Mouse (Mus musculus): ENCODE data around the gene Zfyve21. TPM values are rescaled to one million over a fixed set of nuclear protein-coding genes. Genes with fewer than 3 reads are reported as not detected.

The Zfyve21 gene
- total RNA-seq, 2 experiments from 2014 or later, result 21.5 to 22.0 TPM

- no peak for DNase-seq (ENCODE audit: low spot score in 2 of 2)
Measured at GRCm38 (mm10) chr12:111798493-111798892, 15.5 kb upstream of the Zfyve21 start.

- no peak for DNase-seq (ENCODE audit: low spot score in 2 of 2)
Measured at GRCm38 (mm10) chr12:111800459-111801183, 13.3 kb upstream of the Zfyve21 start.

- DNase-seq (ENCODE audit: low spot score in 2 of 2), result no peak
Measured at GRCm38 (mm10) chr12:111803538-111803937, 10.4 kb upstream of the Zfyve21 start.

GRCm38 (mm10) chr12:111808775-111809174 is 5.2 kb upstream of the Zfyve21 start:
- no peak for DNase-seq (ENCODE audit: low spot score in 2 of 2)

- DNase-seq (ENCODE audit: low spot score in 2 of 2), result peak; percentile 72
Measured at GRCm38 (mm10) chr12:111809762-111810161, 4.2 kb upstream of the Zfyve21 start.

- no peak for DNase-seq (ENCODE audit: low spot score in 2 of 2)
Measured at GRCm38 (mm10) chr12:111812075-111812474, 1.9 kb upstream of the Zfyve21 start.

GRCm38 (mm10) chr12:111812611-111813010 is 1.4 kb upstream of the Zfyve21 start:
- no peak for DNase-seq (ENCODE audit: low spot score in 2 of 2)

GRCm38 (mm10) chr12:111813111-111813765 is 732 bp upstream of the Zfyve21 start:
- no peak for DNase-seq (ENCODE audit: low spot score in 2 of 2)

GRCm38 (mm10) chr12:111814769-111815762 is 1.1 kb downstream of the Zfyve21 start:
- no peak for DNase-seq (ENCODE audit: low spot score in 2 of 2)

GRCm38 (mm10) chr12:111816528-111816927 is 2.6 kb downstream of the Zfyve21 start:
- DNase-seq (ENCODE audit: low spot score in 2 of 2), result no peak

GRCm38 (mm10) chr12:111816967-111817366 is 3.0 kb downstream of the Zfyve21 start:
- DNase-seq (ENCODE audit: low spot score in 2 of 2), result no peak

GRCm38 (mm10) chr12:111817991-111818390 is 4.0 kb downstream of the Zfyve21 start:
- DNase-seq (ENCODE audit: low spot score in 2 of 2), result no peak

GRCm38 (mm10) chr12:111819936-111820335 is 6.0 kb downstream of the Zfyve21 start:
- DNase-seq (ENCODE audit: low spot score in 2 of 2), result no peak

GRCm38 (mm10) chr12:111820708-111821107 is 6.7 kb downstream of the Zfyve21 start:
- DNase-seq (ENCODE audit: low spot score in 2 of 2), result no peak

GRCm38 (mm10) chr12:111821931-111822330 is 8.0 kb downstream of the Zfyve21 start:
- no peak for DNase-seq (ENCODE audit: low spot score in 2 of 2)

GRCm38 (mm10) chr12:111827556-111827955 is 13.6 kb downstream of the Zfyve21 start:
- DNase-seq (ENCODE audit: low spot score in 2 of 2), result no peak

GRCm38 (mm10) chr12:111829447-111829846 is 15.5 kb downstream of the Zfyve21 start:
- DNase-seq (ENCODE audit: low spot score in 2 of 2), result no peak

GRCm38 (mm10) chr12:111829954-111830353 is 16.0 kb downstream of the Zfyve21 start:
- no peak for DNase-seq (ENCODE audit: low spot score in 2 of 2)

GRCm38 (mm10) chr12:111830375-111830774 is 16.4 kb downstream of the Zfyve21 start:
- DNase-seq (ENCODE audit: low spot score in 2 of 2), result no peak

- DNase-seq (ENCODE audit: low spot score in 2 of 2), result no peak
Measured at GRCm38 (mm10) chr12:111832643-111833042, 18.7 kb downstream of the Zfyve21 start.

GRCm38 (mm10) chr12:111833457-111833856 is 19.5 kb downstream of the Zfyve21 start:
- no peak for DNase-seq (ENCODE audit: low spot score in 2 of 2)
